Mouse (Mus musculus) activated CD4-positive, CD25-positive, alpha-beta regulatory T cell, adult 4 months (primary cell): ENCODE measurements around the gene Nell2. TPM values are rescaled to one million over a fixed set of nuclear protein-coding genes. Genes with fewer than 3 reads are reported as not detected.
"Not testable (repeated sequence)": the region's sequence is repeated elsewhere in the genome, so short reads cannot be mapped to it uniquely, and the experiment has no call there.

Experiments used
- ATAC-seq: one replicate; pipeline ENCODE4 v1.8.0; 2017
- polyA plus RNA-seq, 2 experiments: library from polyadenylated mRNA; unstranded; fragments of 100-300 nt; shearing (Covaris generic); gene quantifications; one replicate each; pipeline ENCODE4 v1.2.1; 2017

Nell2 gene
- polyA plus RNA-seq, 2 experiments from 2014 or later, result not detected

DNA sequence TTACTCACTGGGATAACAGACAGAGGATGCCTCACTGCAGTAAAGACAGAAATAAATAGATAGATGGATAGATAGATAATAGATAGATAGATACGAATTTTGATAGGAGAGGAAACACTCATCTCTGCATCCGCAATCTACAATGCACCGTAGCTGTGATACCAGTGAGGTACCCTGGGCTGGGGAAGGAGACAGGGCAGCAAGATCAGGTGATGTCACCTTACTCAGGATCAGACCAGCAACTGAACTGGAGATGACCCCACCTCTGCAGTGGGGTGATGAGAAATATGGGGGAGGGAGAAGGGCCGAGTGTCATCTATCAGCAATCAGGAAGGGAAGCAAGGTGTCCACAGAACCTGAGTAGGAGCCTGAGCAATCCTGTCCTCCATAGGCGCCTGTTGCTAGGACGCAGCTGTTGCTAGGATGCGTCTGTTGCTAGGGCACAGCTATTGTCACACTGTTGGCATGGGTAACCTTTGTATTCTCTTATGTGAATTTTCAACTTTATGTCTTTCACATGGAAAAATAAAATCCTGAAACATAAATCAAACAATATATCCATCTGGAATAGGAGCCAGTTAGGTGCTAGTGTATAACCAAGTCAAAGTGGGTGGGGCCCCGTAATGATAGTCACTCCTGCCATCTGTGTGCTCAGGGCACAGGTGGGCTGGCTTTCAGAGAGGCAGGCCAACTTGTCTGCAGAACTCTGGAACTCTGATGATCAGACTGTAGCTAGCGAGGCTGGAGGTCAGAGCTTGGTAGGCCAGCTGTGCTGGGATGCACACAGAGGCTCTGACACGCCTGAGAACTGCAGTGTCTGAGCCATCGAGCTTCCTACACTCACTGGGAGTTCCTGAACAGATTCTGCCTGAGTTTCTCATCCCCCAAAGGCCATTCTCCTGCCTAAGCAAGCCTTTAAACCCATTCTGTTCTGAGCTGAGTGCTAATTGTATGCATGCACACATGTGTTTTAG lies 193.7 kb downstream of the Nell2 start:
- ATAC-seq, result no peak

DNA sequence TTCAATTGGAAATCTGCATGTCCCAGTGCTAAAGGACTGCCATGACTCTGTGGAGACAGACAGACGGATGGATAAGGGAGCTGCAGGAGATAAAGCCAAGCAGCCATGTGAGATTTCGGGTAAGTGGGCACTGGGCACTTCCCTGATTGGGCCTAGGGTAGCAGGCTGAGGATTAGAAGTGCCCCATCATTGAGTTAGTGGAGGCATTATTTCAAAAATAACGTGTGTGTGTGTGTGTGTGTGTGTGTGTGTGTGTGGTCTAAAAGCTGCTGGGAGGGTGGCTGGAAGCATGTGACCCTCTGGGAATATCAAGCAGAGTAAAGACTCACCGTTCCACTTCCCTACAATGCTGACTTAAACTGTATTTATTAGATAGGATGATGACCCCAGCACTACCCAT lies 195.1 kb downstream of the Nell2 start:
- no peak for ATAC-seq

DNA sequence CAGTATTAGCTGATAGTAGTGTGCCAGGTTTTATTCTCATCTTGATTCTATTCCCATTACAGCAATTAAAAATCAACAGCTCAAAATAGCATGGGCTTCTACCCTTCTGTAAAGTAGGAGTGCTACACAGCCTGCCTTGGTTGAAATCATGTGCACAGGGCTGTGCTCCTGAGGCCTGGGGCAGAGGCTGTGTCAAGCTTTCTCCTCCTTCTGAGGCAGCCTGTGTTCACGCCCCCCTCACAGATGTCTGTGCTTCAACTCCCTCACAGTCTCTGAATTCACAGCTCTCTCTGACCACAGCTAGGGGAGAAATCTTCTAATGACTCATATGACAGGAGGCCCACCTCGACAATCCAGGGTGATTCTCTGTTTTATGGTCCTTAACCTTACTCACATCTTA lies 197.4 kb downstream of the Nell2 start:
- no peak for ATAC-seq

DNA sequence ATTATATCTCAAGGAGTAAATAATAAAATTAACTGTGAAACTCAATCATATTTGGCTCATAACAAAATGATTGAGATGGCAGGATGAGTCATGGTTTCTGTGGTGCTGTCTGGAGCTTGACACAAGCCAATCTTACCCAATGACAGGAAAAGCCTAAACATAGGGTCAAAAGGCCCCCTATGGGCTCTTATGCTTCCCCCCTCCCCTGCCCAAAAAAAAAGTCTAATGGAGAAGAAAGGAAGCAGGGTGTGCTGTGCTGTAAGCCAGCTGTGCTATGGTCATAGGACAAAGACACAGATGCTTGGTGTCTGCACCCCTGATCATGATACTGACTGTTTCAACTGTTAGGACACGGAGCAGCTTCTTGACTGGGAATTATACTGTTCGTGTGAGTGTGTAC lies 205.6 kb downstream of the Nell2 start:
- ATAC-seq, result no peak

DNA sequence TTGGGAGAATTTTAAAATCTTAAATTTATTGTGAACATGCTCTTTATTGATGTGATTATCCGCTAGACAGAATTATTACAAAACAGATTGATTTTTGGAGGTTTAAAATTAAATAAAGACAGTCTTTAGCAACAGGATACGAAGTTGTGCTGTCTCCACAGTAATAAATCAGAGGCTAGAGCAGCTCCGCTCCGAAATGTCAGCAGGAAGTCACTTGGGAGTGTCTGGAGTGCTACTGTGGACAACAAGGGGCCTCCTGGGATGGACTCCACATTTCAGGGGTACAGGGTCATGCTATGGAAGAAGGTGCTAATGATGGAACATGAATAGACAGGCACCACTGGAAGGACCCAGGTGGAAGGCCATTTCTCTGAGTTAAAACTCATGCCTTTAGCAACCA lies 211.7 kb downstream of the Nell2 start:
- ATAC-seq, result no peak

DNA sequence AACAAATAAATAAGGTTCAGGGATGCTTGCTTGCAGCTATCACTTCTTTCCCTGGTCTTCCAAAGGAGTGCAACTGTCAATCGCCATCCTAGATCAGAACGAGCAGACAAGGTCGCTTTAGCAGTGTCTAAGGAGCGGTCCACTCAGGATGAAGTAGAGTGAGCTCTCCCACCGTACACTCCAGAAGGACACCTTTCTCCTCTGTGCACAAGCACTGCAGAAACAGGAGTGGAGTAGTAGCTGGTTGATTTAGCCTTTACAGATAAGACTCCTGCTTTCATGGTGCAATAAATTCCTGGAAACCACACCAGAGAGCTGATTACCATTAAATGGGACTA lies 213.6 kb downstream of the Nell2 start:
- ATAC-seq, result no peak

DNA sequence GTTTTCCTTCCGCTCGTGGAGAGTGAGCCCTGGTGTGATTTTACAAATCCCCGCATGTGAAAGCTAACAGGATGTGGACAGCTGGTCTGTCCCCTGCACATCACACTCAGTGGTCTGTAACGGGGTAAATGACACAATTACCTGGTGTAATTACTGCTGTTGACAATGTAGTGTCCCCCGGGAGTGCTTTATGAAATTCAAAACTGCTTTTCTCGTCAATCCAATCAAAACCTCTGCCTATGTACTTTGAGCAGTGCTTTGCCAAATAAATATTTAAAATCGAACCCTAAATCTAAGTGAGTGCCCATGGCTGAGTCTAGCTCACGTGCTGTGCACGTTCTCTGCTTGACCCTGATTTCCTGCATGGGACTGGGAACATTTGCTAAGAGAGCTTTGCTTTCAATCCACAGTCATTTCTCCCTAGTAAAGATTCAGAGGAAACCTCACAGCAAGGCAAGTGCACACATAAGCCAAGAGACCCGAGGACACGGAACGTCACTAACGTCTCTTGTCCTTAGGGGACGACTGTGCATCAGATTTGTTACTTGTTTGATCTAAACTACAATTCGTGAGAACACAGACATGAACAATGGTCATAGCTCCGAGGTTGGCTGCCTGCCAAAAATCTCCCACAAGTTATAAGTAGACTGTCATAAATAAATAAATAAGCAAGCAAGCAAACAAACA lies 214.1 kb downstream of the Nell2 start:
- ATAC-seq, result no peak

DNA sequence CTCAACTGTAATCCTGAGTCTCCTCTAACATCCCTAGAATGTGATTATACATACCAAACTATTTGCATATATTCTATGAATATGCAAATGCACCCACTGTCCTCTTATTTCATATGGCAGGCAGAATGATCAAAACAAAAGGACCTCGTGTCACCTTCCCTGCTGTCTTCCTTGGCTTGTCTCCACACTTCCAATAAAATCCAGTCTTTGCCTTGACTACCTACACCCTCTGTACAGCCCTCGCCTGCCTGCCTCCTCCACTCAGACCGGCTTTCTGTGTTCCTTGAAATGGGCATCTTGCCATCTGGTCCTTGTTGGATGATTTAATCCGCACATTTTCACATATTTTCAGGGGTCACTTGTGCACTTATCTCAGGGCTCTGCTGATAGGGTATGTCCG lies 215.1 kb downstream of the Nell2 start:
- no peak for ATAC-seq

DNA sequence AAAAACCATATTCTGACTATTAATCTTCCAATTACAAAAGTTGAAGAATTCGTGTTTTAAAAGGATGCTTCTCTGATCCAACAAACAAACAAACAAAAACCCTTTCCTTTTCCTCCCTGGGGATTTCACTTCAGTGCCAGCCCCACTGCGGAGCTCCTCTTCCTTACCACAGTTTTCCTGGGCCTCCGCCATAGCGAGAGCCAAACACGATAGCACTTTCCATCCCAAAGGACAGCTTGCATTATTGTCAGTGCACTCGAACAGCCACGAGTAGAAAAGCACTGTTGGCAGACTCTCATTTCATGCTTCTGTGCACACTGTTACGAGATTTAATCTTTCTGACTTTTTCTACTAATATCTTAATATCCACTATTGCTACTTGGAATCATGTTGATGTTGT lies 224.3 kb downstream of the Nell2 start:
- no peak for ATAC-seq

DNA sequence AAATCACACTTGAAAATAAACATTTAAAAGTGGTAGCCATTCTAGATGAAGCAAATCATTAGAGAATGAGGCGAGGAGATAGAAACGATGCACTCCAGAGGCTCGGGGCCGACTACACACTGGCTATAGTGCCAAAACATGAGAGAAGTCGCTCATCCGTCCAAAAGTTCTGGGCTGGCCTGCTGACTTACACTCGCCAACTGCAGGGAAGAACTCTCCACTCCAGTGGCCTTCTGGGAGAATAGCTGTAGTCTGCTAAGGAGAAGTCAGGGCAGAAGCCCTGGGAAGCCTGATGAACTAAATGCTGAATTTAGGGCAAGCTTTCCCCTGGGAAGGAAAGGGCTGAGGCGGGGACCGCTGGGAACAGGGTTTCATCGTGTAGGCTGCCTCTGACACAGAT lies 231.8 kb downstream of the Nell2 start:
- no peak for ATAC-seq

DNA sequence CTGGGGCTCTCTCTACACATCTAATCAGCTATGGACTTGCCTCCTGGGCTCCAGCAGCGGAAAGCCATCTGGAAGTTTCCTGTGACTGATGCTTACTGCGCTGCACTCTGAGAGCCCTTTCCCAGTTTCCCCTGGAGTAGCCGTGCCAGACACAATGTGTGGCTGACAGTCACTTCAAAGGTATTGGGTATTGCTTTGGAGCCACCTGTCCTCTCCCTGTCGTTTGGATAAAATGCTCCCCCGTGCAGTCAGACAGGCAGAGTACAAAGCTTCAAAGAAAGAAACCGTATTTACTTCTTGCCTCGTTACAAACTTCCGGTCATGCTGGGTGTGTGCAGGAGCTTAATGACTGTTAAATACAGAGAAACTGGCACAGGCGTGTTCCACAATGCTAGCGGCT lies 239.3 kb downstream of the Nell2 start:
- ATAC-seq, result no peak

DNA sequence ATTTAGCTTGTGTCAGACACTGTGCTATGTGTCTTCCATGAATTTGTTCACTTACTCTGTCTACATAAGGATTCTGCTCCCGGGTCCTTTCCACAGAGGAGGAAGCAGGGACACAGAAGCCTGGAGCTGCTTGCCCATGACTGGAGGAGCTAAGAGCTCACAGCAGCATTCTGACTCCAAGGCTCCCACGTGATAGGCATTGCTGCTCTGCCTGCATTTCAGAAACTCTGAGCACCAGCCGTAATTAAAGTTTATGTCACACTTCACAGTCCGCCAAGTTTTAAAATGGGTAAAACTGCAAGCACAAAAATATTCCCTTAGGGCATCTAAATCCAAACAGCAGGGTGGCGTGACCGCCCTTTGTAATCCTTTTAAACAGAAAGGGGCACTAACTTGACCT lies 243.2 kb downstream of the Nell2 start:
- no peak for ATAC-seq

DNA sequence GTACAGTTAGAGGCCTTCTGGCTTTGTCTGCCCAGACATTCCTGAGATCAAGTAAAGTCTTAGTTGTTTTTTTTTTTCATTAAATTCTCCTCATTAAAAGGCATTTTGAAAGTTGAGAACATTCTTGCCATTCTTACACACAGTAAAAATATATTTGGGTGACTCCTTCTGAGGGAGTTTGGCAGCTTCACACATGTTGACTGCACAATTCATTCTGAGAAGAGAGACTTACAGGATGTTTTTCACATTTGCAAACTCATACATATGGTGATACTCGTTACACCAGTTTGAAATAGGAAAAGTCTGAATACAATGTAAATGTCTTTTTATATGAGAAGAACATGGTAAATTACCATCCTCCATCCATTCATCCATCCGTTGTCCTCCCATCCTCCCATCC lies 247.4 kb downstream of the Nell2 start:
- no peak for ATAC-seq

DNA sequence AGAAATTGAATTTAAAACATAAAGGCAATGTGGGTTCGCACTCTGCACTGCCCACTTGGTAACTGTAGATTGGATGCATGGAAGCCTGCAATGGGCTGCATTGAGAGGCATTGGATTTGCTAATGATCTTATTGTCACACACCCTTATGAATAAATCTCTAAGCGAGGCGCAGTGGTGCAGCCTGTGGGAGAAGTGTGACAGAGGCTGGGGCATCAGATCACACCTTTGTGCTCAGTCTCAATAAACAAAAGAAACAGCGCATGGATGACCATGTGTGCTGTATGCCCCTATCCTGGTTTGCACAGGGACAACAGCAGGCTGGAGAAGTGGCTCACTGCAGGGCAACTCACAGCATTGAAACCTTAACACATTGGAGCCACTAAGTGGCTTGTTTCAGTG lies 250.4 kb downstream of the Nell2 start:
- ATAC-seq, result no peak

DNA sequence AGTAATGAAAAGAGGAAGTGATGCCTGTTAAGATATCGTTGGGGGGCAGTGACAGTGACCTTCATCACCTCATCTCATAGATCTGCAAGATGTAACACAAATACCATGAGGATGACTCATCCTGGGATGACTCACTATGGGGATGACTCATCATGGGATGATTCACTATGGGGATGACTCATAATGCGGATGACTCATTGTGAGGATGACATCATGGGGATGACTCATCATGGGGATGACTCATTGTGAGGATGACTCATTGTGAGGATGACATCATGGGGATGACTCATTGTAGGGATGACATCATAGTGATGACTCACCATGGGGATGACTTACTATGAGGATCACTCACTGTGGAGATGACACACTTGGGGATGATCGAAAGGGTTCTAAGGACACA lies 251.8 kb downstream of the Nell2 start:
- ATAC-seq, result no peak

DNA sequence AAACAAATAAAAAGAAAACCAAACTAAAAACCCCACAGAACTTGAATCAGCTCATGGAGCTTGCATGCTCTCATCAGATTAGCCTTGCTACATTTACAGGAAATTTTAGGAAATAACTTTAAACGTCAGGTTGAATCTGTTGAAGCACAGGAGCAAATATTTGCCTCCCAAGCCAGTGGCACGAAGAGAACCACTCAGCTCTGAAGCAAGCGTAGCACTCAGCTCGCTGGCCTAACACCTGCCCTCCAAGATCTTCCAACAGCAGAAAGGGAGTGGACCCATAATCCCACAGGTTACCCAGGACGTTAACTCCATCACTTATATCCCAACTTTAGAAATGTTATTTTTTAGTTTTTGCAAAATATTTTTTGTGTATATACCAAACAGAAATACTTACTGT lies 252.8 kb downstream of the Nell2 start:
- ATAC-seq, result no peak

DNA sequence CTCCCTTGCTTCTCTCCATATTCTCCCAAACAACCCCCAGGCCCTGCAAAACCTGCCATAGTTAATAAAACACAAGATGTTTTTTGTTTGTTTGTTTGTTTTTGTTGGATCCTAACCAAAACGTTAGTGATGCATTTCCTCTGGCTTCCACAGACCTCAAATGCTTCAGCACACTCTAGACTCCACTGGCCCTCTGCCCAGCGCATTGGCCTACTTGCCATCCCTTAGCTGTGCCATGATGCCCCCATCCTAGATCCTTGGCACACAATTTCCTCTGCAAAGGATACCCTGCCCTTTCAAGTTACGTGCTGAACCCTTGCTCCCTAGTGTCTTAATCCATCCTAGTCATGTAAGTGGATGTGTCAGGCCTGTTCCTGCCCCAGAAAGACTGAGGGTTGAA lies 255.1 kb downstream of the Nell2 start:
- no peak for ATAC-seq

DNA sequence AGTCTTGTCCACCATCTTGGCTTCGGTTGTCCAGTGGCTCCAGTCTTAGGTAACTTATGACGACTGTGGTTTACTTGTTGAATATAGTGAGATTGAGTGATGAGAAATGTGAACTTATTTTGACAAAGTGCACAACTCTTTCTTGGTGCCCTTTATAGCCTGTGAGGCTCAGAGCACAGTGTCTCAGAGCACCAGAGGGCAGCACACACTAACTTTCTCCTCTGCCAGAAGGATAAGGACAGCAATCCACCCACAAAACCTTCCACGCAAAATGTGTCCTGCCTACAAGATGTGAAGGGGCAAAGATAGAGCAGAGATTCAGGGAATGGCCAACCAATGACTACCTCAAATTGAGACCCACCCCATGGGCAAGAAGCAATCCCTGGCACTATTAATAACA lies 256.2 kb downstream of the Nell2 start:
- ATAC-seq, result no peak

DNA sequence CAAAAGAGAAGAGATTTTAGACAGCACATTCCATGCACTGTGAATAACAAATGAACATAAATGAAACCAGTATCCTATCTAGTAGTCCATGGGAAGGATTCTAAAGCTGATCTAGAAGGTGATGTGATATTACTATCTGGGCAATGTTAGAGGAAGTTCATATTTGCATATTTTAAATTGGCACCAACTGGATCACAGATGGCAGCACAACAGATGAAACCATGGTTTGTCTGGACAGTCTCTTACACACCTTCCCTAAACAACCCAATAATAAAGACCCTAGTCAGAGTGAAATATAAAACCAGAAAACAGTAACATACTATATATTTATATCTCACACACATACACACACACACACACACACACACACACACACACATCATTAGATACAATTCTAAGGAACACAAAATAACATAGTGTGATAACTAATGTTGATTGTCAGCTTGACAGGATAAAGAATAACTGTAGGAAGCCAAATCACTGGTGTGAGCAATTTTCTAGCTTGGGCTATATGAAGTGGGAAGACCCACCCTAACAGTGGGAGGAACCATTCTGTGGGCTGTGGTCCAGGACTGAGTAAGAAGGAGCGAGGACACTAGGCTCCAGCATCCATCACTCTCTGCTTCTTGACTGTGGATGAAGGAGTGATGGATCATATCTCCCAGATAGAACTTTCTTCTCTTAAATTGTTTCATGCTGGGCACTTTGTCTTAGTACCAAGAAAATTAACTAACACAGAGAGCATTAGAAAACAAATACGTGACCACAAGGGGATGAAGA lies 268.5 kb downstream of the Nell2 start:
- no peak for ATAC-seq

DNA sequence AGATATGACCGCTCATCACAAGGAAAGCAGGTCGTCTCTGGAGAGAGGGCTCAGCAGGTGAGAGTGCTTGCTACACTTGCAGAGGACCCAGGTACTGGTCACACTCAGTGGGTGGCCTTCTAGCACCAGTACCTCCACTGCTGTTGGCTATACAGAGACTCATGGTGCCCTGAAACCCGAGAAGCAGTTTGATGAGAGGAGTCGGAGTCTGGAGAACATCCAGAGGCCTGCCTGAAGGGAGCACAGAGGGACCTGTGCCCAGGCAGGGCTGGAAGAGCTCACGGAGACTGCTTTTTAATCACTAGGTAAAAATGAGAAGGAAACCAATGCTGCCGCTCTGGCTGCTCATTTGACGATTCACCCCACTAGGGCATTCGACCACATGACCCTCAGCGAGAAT lies 271.2 kb downstream of the Nell2 start:
- ATAC-seq, result no peak

DNA sequence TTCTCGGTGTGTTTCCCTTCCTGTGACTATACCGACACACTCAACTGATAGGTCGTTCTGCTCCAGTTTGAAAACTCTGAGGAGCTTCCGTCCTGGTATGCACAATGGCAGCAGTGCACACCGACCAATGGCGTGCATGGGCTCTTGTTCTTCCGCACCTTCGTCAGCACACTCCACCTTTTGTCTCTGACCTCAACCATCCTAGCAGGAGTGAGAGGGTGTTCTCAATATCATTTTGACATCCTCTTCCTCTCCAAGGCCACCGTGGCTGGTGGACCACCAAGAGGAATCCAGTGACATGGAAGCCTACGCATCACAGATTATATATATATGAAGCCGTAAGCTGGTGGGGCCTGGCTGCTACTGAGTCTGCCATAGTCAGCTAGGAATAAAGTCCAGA lies 282.8 kb downstream of the Nell2 start:
- no peak for ATAC-seq

DNA sequence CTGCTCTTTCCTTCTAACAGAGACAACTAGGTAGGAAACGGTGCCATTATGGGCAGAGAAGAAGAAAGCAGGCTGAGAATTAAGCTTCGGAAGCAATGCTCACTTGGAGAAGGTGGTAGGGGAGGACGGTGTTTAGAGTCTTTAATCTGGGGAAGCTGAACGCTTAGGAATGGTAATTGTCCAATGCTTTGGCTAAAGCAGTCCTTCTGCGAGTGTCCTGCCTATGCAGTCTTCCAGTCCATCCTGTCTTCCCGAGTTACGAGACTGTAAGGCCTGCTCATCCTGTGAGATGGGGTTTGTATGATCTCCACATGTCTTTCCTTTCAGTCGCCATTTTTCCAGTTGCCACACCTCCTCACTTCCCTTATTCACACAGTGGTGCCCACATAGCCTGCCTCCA lies 284.5 kb downstream of the Nell2 start:
- ATAC-seq, result no peak

DNA sequence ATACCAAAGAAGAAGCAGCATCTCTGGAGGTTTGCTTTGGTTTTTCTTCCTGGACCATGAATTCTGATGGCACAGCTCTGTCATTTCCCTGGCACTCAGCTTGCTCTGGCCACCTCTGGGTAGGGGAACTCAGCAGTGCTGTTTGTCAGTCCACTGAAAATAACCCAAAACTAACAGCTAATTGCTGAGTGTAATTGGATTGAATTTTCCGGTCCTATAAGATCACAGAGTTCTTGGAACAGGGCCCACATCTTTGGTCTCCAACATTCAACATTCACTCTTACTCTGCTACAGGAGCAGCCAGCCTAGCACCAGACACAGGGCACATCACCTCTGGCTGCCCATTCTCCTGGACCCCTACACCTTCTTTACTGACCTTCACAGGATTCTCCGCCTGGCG lies 287.2 kb downstream of the Nell2 start:
- ATAC-seq, result no peak

DNA sequence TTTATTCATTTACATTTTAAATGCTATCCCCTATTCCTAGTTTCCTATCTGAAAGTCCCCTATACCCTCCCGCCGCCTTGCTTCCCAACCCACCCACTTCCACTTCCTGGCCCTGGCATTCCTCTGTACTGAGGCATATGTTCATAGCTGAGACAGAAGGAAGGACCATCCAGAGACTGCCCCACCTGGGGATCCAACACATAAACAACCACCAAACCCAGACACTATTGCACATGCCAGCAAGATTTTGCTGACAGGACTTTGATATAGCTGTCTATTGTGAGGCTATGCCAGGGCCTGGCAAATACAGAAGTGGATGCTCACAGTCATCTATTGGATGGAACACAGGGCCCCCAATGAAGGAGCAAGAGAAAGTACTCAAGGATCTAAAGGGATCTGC lies 291.3 kb downstream of the Nell2 start:
- not testable (repeated sequence) for ATAC-seq
